Comparison of ENCODE assay signal across 32 mouse cellular contexts in the genomic region with DNA sequence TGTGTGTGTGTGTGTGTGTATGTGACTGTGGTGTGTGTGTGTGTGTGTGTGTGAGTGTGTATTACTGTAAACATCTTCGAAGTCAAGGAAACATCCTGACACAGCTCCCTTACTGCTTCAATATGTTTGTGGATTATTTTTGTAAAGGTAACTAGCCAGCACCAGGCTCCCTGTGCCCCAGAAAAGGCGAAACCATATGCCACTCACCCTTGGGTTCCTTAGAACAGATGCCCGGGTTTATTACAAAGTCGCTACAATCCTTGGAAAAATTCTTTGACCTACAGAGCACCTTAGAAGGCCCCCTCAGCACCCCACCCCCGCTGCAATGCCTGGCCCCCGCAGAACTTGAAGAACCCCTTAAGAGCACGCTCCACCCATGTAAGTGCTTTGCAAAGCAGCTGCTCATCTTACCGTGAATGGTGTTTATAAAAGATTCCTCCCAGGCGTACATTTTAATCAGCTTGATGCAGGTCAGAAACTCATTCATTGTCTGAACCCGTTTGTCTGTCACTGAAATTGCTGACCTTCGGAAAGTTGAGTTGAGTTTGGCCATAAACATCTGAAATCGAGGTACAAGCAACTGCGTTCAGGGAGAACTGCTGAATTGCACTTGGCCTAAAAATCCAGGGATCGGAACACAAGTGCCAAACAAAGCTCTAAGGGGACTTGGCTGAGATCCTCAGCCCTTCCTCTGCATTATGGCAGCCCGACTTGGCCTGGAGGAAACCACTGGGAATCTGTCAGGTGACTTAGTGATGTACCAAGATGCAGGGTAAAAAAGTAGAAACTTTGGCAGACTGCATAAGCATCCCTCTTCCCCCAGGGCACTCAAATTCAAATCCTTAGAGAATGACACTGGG. TPM values are rescaled to one million over a fixed set of nuclear protein-coding genes. Genes with fewer than 3 reads are reported as not detected.
DNase-seq lines count a peak whose midpoint lies in the region; ATAC-seq lines count a peak whose summit lies in the region.
"Had no signal": no experiment of that assay in that cellular context is flagged by ENCODE, and none has a peak within 500 bp of the region (broad histone marks: within the 10 kb centered on the region; RNA-seq: fewer than 3 reads in every experiment).

No protein-coding gene starts in this region.

- no peaks in the 10 kb centered on the region for H3K4me1 ChIP-seq in liver, embryonic 11.5 days (replicated peaks; ENCODE audit: control insufficient read depth, insufficient read depth, low read length)
- H3K4me1 ChIP-seq: heart, embryonic 10.5 days; hindbrain, embryonic 13.5 days; limb, embryonic 10.5 days; neural tube, embryonic 15.5 days had no signal

- no peaks in the 10 kb centered on the region for H3K27me3 ChIP-seq in liver, embryonic 11.5 days (replicated peaks; ENCODE audit: control insufficient read depth, insufficient read depth, low read length)
- H3K27me3 ChIP-seq: CH12.LX; embryonic facial prominence, embryonic 15.5 days; forebrain, embryonic 13.5 days; hindbrain, embryonic 13.5 days; limb, embryonic 15.5 days; midbrain, embryonic 15.5 days; neural tube, embryonic 15.5 days had no signal

- no peak overlapping the region for H3K4me3 ChIP-seq in liver, embryonic 11.5 days (ENCODE audit: low read depth, low read length)
- H3K4me3 ChIP-seq: embryonic facial prominence, embryonic 15.5 days; forebrain, embryonic 13.5 days; heart, embryonic 10.5 days; hindbrain, embryonic 13.5 days; limb, embryonic 10.5 days; limb, embryonic 15.5 days; midbrain, embryonic 10.5 days; midbrain, embryonic 15.5 days; neural tube, embryonic 15.5 days had no signal

- no peak for ATAC-seq in liver, embryonic 11.5 days (replicated peaks; ENCODE audit: low FRiP score)
- ATAC-seq: forebrain, embryonic 13.5 days; midbrain, embryonic 15.5 days had no signal

- H3K9ac ChIP-seq in liver, embryonic 11.5 days (ENCODE audit: low read depth, low read length): no peak overlapping the region
- H3K9ac ChIP-seq: embryonic facial prominence, embryonic 15.5 days; forebrain, embryonic 13.5 days; hindbrain, embryonic 13.5 days; limb, embryonic 15.5 days; liver, embryonic 14.5 days; midbrain, embryonic 15.5 days; neural tube, embryonic 15.5 days had no signal

- H3K4me2 ChIP-seq in liver, embryonic 11.5 days: no peak overlapping the region
- H3K4me2 ChIP-seq: embryonic facial prominence, embryonic 15.5 days; forebrain, embryonic 13.5 days; hindbrain, embryonic 13.5 days; limb, embryonic 15.5 days; midbrain, embryonic 15.5 days; neural tube, embryonic 15.5 days had no signal

- no peaks in the 10 kb centered on the region for H3K9me3 ChIP-seq in liver, embryonic 11.5 days (ENCODE audit: control insufficient read depth, low read length)
- H3K9me3 ChIP-seq: embryonic facial prominence, embryonic 15.5 days; forebrain, embryonic 13.5 days; heart, embryonic 10.5 days; hindbrain, embryonic 13.5 days; limb, embryonic 10.5 days; limb, embryonic 15.5 days; midbrain, embryonic 10.5 days; midbrain, embryonic 15.5 days; neural tube, embryonic 15.5 days had no signal

- H3K36me3 ChIP-seq in liver, embryonic 11.5 days (ENCODE audit: control insufficient read depth, insufficient read depth, low read length): no peaks in the 10 kb centered on the region
- H3K36me3 ChIP-seq: embryonic facial prominence, embryonic 15.5 days; heart, embryonic 10.5 days; hindbrain, embryonic 13.5 days; limb, embryonic 10.5 days; limb, embryonic 15.5 days; midbrain, embryonic 10.5 days; midbrain, embryonic 15.5 days; neural tube, embryonic 15.5 days had no signal

- peak; percentile 14 for DNase-seq in adrenal gland, postnatal 10 days
- no peak for DNase-seq in adrenal gland, postnatal 25 days
- peak; percentile 95 for DNase-seq in brain, adult 2 months (ENCODE audit: low read depth, low spot score)
- peak; percentile 84 for DNase-seq in cerebellum, adult 8-10 months
- DNase-seq in cerebellum, postnatal 25 days: peak; percentile 84 to 86
- no peak for DNase-seq in liver, embryonic 11.5 days (ENCODE audit: low spot score)
- no peak for DNase-seq in urinary bladder, postnatal 4 days (ENCODE audit: low spot score in 2 of 2)
- DNase-seq: adrenal gland, adult 8-10 months; embryo, embryonic 11 days; gastrocnemius, postnatal 14 days; heart, postnatal 36 days; kidney, adult 11 months; kidney, postnatal 14 days; layer of hippocampus, adult 9-11 months; lung, adult 2 months; lung, postnatal 10 days; retina, postnatal 1 day; right cerebral cortex, postnatal 14 days; thymus, postnatal 4 days had no signal

- WGBS in liver, embryonic 11.5 days: 78% methylated on average over 15 of the region's 15 CpGs

- H3K27ac ChIP-seq in liver, embryonic 11.5 days (ENCODE audit: low read depth, low read length): no peak overlapping the region
- H3K27ac ChIP-seq: embryonic facial prominence, embryonic 15.5 days; forebrain, embryonic 13.5 days; heart, embryonic 10.5 days; hindbrain, embryonic 13.5 days; limb, embryonic 10.5 days; limb, embryonic 15.5 days; liver, embryonic 14.5 days; midbrain, embryonic 10.5 days; midbrain, embryonic 15.5 days; neural tube, embryonic 15.5 days had no signal

RNA-seq across cellular contexts. Expression of a gene that starts 23.1 kb away (rescaled TPM):
- total RNA-seq in adrenal gland, postnatal 10 days (2021): under 1 TPM; 0.18 to 0.21 TPM
- total RNA-seq in adrenal gland, postnatal 25 days (2021): not detected in 2 replicates
- polyA plus RNA-seq in liver, embryonic 11.5 days (2014; fragmentation: Nextera tagmentation; extraction: Ambion mirVana): not detected in 2 replicates
- total RNA-seq: CH12.LX; granulocyte monocyte progenitor cell, adult 5-6 weeks; heart, postnatal 36 days had no signal
- polyA plus RNA-seq: C2C12; heart, embryonic 10.5 days; midbrain, embryonic 10.5 days had no signal

Comparison
In these comparisons a context has a peak if more than half of its experiments do, and no peak if none do; other contexts are left out.
1. DNase-seq: peak in adrenal gland, postnatal 10 days (single experiment), brain, adult 2 months (single experiment), cerebellum, adult 8-10 months (single experiment) and cerebellum, postnatal 25 days (2 of 2); none in adrenal gland, postnatal 25 days (single experiment), liver, embryonic 11.5 days (single experiment) and urinary bladder, postnatal 4 days (0 of 2).